Mouse (Mus musculus): ENCODE measurements at regions not wholly inside any gene's neighbourhood (a gene's known extent, or its start where the extent isn't known, plus 50 kb on each side); places are given as distances from the start of the nearest gene placed in this dataset.

GRCm38 (mm10) chr5:62997464-62997863 is 183.8 kb downstream of the Dthd1 start:
- DNase-seq (ENCODE audit: low read depth, low spot score): no peak

- peak; percentile 57 for DNase-seq (ENCODE audit: low read depth, low spot score)
Observed at GRCm38 (mm10) chr5:63034446-63034845, 220.8 kb downstream of the Dthd1 start.

- no peak for DNase-seq (ENCODE audit: low read depth, low spot score)
Observed at GRCm38 (mm10) chr5:63045751-63046150, 232.1 kb downstream of the Dthd1 start.

GRCm38 (mm10) chr5:63063301-63063700 is 249.7 kb downstream of the Dthd1 start:
- DNase-seq (ENCODE audit: low read depth, low spot score): peak; percentile 61

GRCm38 (mm10) chr5:63066872-63067271 is 253.2 kb downstream of the Dthd1 start:
- DNase-seq (ENCODE audit: low read depth, low spot score): peak; percentile 41

GRCm38 (mm10) chr5:63098129-63098528 is 284.5 kb downstream of the Dthd1 start:
- peak; percentile 86 for DNase-seq (ENCODE audit: low read depth, low spot score)

- peak; percentile 70 for DNase-seq (ENCODE audit: low read depth, low spot score)
Observed at GRCm38 (mm10) chr5:63132552-63132951, 318.9 kb downstream of the Dthd1 start.

- DNase-seq (ENCODE audit: low read depth, low spot score): peak; percentile 37
Observed at GRCm38 (mm10) chr5:63137957-63138356, 324.3 kb downstream of the Dthd1 start.

- DNase-seq (ENCODE audit: low read depth, low spot score): peak; percentile 83
Observed at GRCm38 (mm10) chr5:63169687-63170086, 356.1 kb downstream of the Dthd1 start.

- peak; percentile 66 for DNase-seq (ENCODE audit: low read depth, low spot score)
Observed at GRCm38 (mm10) chr5:63170493-63170892, 356.9 kb downstream of the Dthd1 start.

- peak; percentile 1 for DNase-seq (ENCODE audit: low read depth, low spot score)
Observed at GRCm38 (mm10) chr5:63213381-63213780, 399.8 kb downstream of the Dthd1 start.

- DNase-seq (ENCODE audit: low read depth, low spot score): no peak
Observed at GRCm38 (mm10) chr5:63219467-63219866, 405.8 kb downstream of the Dthd1 start.

- peak; percentile 47 for DNase-seq (ENCODE audit: low read depth, low spot score)
Observed at GRCm38 (mm10) chr5:63262568-63262967, 386.3 kb upstream of the Nwd2 start.

Measured in brain, adult 2 months (tissue).